Mouse (Mus musculus) neural tube, embryonic 12.5 days (tissue): ENCODE data around the gene Gm20388. TPM values are rescaled to one million over a fixed set of nuclear protein-coding genes. Genes with fewer than 3 reads are reported as not detected.

Source experiments
- ATAC-seq: fragments of 200-750 bp; cut with Nextera tagmentation; 2 replicates; pipeline ENCODE4 v1.8.0; 2017; ENCODE audit warnings: low read depth, mild to moderate bottlenecking, moderate TSS enrichment, moderate library complexity; ENCODE audit not compliant: low FRiP score
- H3K27ac ChIP-seq: fragments of 300-500 bp; sonication (generic); 2 replicates; pipeline ENCODE4 v1.5.1; 2016
- H3K27me3 ChIP-seq: fragments of 300-500 bp; sonication (generic); replicated peaks from 2 replicates; pipeline ENCODE4 v1.6.1; 2016; ENCODE audit warnings: mild to moderate bottlenecking
- H3K36me3 ChIP-seq: fragments of 300-500 bp; sonication (generic); 2 replicates; pipeline ENCODE4 v1.6.1; 2016; ENCODE audit warnings: mild to moderate bottlenecking
- H3K4me1 ChIP-seq: fragments of 300-500 bp; sonication (generic); 2 replicates; pipeline ENCODE4 v1.6.1; 2016
- H3K4me2 ChIP-seq: fragments of 300-500 bp; sonication (generic); replicated peaks from 2 replicates; pipeline ENCODE4 v1.6.1; 2016; ENCODE audit warnings: mild to moderate bottlenecking
- H3K4me3 ChIP-seq: fragments of 300-500 bp; sonication (generic); 2 replicates; pipeline ENCODE4 v1.5.1; 2016
- H3K9ac ChIP-seq: fragments of 300-500 bp; sonication (generic); 2 replicates; pipeline ENCODE4 v1.6.1; 2016; ENCODE audit warnings: mild to moderate bottlenecking
- H3K9me3 ChIP-seq: fragments of 300-500 bp; sonication (generic); 2 replicates; pipeline ENCODE4 v1.6.1; 2016; ENCODE audit warnings: mild to moderate bottlenecking
- WGBS: fragments of 180-500 bp; shearing (Covaris S2); methylation state at CpG from one replicate; pipeline ENCODE4 v1.1.7; 2016; 5-methylcytosine and 5-hydroxymethylcytosine counted together
- polyA plus RNA-seq: library from polyadenylated mRNA; unstranded; fragments of >200 nt; fragmentation: Nextera tagmentation; extraction: Ambion mirVana; gene quantifications from 2 replicates; pipeline ENCODE4 v1.2.1, GENCODE M21; 2016

Gene Gm20388
- polyA plus RNA-seq, 1 experiment from 2014 or later: not detected

- H3K9ac ChIP-seq: no peak overlapping the region
- H3K9me3 ChIP-seq: no peaks in the 10 kb centered on the region
- 92% methylated on average over 22 of the region's 22 CpGs for WGBS
- no peak overlapping the region for H3K4me2 ChIP-seq
- H3K4me3 ChIP-seq: no peak overlapping the region
- H3K27me3 ChIP-seq: peaks cover 9% of the 10 kb centered on the region
- H3K27ac ChIP-seq: no peak overlapping the region
- peaks cover 19% of the 10 kb centered on the region for H3K4me1 ChIP-seq
- ATAC-seq: no peak
- H3K36me3 ChIP-seq: no peaks in the 10 kb centered on the region
Observed at GRCm38 (mm10) chr8:120753476-120753875, 842.8 kb downstream of the Gm20388 start.

GRCm38 (mm10) chr8:120755306-120756297 is 845.0 kb downstream of the Gm20388 start:
- WGBS: 19% methylated on average over 19 of the region's 19 CpGs
- Histone ChIP-seq H3K4me3 (no peak overlapping the region), H3K27ac (no peak overlapping the region), H3K4me2 (no peak overlapping the region), H3K9me3 (no peaks in the 10 kb centered on the region), H3K4me1 (peaks cover 19% of the 10 kb centered on the region), H3K27me3 (peaks cover 9% of the 10 kb centered on the region), H3K36me3 (no peaks in the 10 kb centered on the region), H3K9ac (no peak overlapping the region)
- ATAC-seq: no peak

- Histone ChIP-seq H3K4me1 (peaks cover 14% of the 10 kb centered on the region), H3K9me3 (no peaks in the 10 kb centered on the region), H3K36me3 (no peaks in the 10 kb centered on the region), H3K4me2 (no peak overlapping the region), H3K9ac (no peak overlapping the region), H3K27ac (no peak overlapping the region), H3K4me3 (no peak overlapping the region), H3K27me3 (peaks cover 5% of the 10 kb centered on the region)
- WGBS: 58% methylated on average over 4 of the region's 4 CpGs
- ATAC-seq: no peak
Observed at GRCm38 (mm10) chr8:120758005-120758404, 847.4 kb downstream of the Gm20388 start.

- H3K4me2 ChIP-seq: no peak overlapping the region
Observed at GRCm38 (mm10) chr8:120759847-120760246, 849.2 kb downstream of the Gm20388 start.

GRCm38 (mm10) chr8:120760341-120761215 is 849.9 kb downstream of the Gm20388 start:
- Histone ChIP-seq H3K4me1 (peaks cover 8% of the 10 kb centered on the region), H3K4me2 (no peak overlapping the region), H3K9ac (no peak overlapping the region), H3K9me3 (no peaks in the 10 kb centered on the region), H3K27me3 (no peaks in the 10 kb centered on the region; the same call in 1 of the 2 replicates), H3K4me3 (no peak overlapping the region), H3K36me3 (no peaks in the 10 kb centered on the region), H3K27ac (no peak overlapping the region)
- ATAC-seq: no peak
- 87% methylated on average over 19 of the region's 19 CpGs for WGBS

More at GRCm38 (mm10) chr8:120759847-120760246, 849.2 kb downstream of the Gm20388 start:
- no peak for ATAC-seq
- Histone ChIP-seq H3K4me1 (peaks cover 13% of the 10 kb centered on the region), H3K9ac (no peak overlapping the region), H3K36me3 (no peaks in the 10 kb centered on the region), H3K27me3 (no peaks in the 10 kb centered on the region), H3K27ac (no peak overlapping the region), H3K4me3 (no peak overlapping the region), H3K9me3 (no peaks in the 10 kb centered on the region)
- WGBS: 92% methylated on average over 6 of the region's 6 CpGs

GRCm38 (mm10) chr8:120763267-120763666 is 852.6 kb downstream of the Gm20388 start:
- H3K4me2 ChIP-seq: no peak overlapping the region
- no peaks in the 10 kb centered on the region for H3K9me3 ChIP-seq
- H3K9ac ChIP-seq: no peak overlapping the region
- WGBS: 75% methylated on average over 5 of the region's 5 CpGs
- H3K27ac ChIP-seq: no peak overlapping the region
- H3K4me3 ChIP-seq: no peak overlapping the region
- no peak for ATAC-seq
- no peaks in the 10 kb centered on the region for H3K4me1 ChIP-seq
- no peaks in the 10 kb centered on the region for H3K36me3 ChIP-seq
- H3K27me3 ChIP-seq: no peaks in the 10 kb centered on the region; the same call in 1 of the 2 replicates

- Histone ChIP-seq H3K36me3 (no peaks in the 10 kb centered on the region), H3K9ac (no peak overlapping the region), H3K27ac (no peak overlapping the region), H3K27me3 (no peaks in the 10 kb centered on the region; the same call in 1 of the 2 replicates), H3K4me1 (no peaks in the 10 kb centered on the region), H3K4me2 (no peak overlapping the region), H3K9me3 (no peaks in the 10 kb centered on the region), H3K4me3 (no peak overlapping the region)
- ATAC-seq: no peak
Observed at GRCm38 (mm10) chr8:120764638-120765037, 854.0 kb downstream of the Gm20388 start.

GRCm38 (mm10) chr8:120766622-120767021 is 856.0 kb downstream of the Gm20388 start:
- H3K27me3 ChIP-seq: no peaks in the 10 kb centered on the region; the same call in 1 of the 2 replicates
- no peaks in the 10 kb centered on the region for H3K36me3 ChIP-seq
- no peak overlapping the region for H3K4me3 ChIP-seq
- H3K4me1 ChIP-seq: no peaks in the 10 kb centered on the region
- H3K4me2 ChIP-seq: no peak overlapping the region
- H3K9me3 ChIP-seq: no peaks in the 10 kb centered on the region
- H3K9ac ChIP-seq: no peak overlapping the region
- H3K27ac ChIP-seq: no peak overlapping the region
- 50% methylated on average over 3 of the region's 3 CpGs for WGBS
- no peak for ATAC-seq

GRCm38 (mm10) chr8:120768454-120769218 is 858.0 kb downstream of the Gm20388 start:
- Histone ChIP-seq H3K4me2 (no peak overlapping the region), H3K36me3 (no peaks in the 10 kb centered on the region), H3K4me3 (no peak overlapping the region), H3K27ac (no peak overlapping the region), H3K4me1 (no peaks in the 10 kb centered on the region), H3K9ac (no peak overlapping the region), H3K9me3 (no peaks in the 10 kb centered on the region), H3K27me3 (no peaks in the 10 kb centered on the region; the same call in none of the 2 replicates)
- ATAC-seq: no peak
- WGBS: 81% methylated on average over 12 of the region's 12 CpGs

GRCm38 (mm10) chr8:120777184-120777583 is 866.5 kb downstream of the Gm20388 start:
- no peaks in the 10 kb centered on the region for H3K9me3 ChIP-seq
- no peak overlapping the region for H3K9ac ChIP-seq
- H3K4me2 ChIP-seq: no peak overlapping the region
- H3K4me3 ChIP-seq: no peak overlapping the region
- no peak for ATAC-seq
- H3K27ac ChIP-seq: no peak overlapping the region
- WGBS: 89% methylated on average over 10 of the region's 10 CpGs
- no peaks in the 10 kb centered on the region for H3K36me3 ChIP-seq
- H3K27me3 ChIP-seq: peaks cover 7% of the 10 kb centered on the region
- H3K4me1 ChIP-seq: peaks cover 6% of the 10 kb centered on the region; the same call in 1 of the 2 replicates

GRCm38 (mm10) chr8:120777732-120778131 is 867.1 kb downstream of the Gm20388 start:
- WGBS: 67% methylated on average over 13 of the region's 13 CpGs
- no peak overlapping the region for H3K4me2 ChIP-seq

More at GRCm38 (mm10) chr8:120777732-120778131, 867.1 kb downstream of the Gm20388 start:
- Histone ChIP-seq H3K27me3 (peaks cover 7% of the 10 kb centered on the region), H3K27ac (no peak overlapping the region), H3K4me1 (peaks cover 6% of the 10 kb centered on the region; the same call in 1 of the 2 replicates), H3K4me3 (no peak overlapping the region), H3K9me3 (no peaks in the 10 kb centered on the region), H3K36me3 (no peaks in the 10 kb centered on the region), H3K9ac (no peak overlapping the region)
- ATAC-seq: no peak
